Mouse (Mus musculus) ovary, postnatal 14 days (tissue): ENCODE results near the gene Pdlim1.
"Not testable (repeated sequence)": the region's sequence is repeated elsewhere in the genome, so short reads cannot be mapped to it uniquely, and the experiment has no call there.

Experiments used
- DNase-seq: peaks from one replicate; pipeline ENCODE4 v3.0.0; 2022; ENCODE audit warnings: low spot score

Pdlim1 gene

DNA sequence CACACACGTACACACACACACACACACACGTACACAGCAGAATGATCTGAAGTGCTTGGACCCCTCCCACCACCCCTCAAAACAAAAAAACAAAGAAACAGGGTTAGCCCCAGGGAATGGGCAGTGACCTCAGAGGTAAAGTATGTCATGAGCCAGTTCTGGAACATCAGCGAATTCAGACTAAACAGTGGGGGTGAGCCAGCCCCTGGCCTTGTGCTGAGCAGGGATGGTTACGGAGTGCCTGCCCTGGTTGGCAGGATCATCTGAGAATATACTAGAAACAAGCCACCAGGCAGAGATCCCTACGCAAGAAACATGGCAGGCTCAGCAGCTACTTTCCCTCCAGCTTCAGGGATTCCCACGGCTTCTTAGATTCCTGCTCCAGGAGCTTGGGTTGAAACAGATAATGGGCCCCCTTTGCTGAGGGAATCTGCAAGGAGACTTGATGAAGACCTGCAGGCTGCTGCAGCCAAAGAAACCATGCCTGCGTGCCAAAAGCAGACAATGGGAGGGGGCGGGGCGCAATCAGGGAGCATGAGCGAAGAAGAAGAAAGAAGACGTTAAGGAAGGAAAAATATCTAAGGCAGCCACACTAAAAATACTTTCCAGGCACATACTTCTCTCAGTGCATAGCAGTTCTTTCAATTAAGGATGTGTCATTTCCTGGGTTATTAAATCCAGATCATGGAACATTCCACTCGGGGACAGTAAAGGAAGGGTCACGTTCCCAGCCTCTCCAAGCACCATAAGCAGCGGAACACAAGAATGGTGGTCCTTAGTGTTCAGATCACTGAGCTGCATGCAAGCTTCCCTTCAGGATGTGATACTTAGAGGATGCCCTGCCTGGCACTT is 30.6 kb downstream of the Pdlim1 start:
- peak; percentile 24 for DNase-seq

- no peak for DNase-seq
Measured at GRCm38 (mm10) chr19:40240360-40240759, 31.3 kb downstream of the Pdlim1 start.

GRCm38 (mm10) chr19:40238175-40238850 is 33.3 kb downstream of the Pdlim1 start:
- DNase-seq, result no peak

DNA sequence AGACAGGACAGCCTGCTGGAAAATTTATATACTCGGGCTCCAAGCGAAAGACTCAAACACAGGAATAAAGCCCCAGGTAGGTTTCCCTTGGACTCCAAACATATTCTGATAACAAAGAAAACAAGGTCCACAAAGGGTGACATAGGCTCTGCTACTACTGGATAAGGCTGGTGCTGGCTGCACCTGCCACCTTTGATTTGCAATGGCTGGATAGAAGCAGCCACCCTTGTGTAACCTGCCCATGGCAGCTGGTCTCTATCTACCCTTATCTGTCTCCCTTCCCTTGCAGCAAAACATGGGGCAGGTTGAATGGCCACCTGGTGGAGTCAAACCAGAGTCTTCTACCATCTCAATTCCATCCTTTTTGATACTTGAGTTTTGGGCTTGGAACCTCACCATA is 39.1 kb downstream of the Pdlim1 start:
- DNase-seq, result no peak

- no peak for DNase-seq
Measured at GRCm38 (mm10) chr19:40231825-40232541, 39.7 kb downstream of the Pdlim1 start.

- no peak for DNase-seq
Measured at GRCm38 (mm10) chr19:40231074-40231738, 40.4 kb downstream of the Pdlim1 start.

DNA sequence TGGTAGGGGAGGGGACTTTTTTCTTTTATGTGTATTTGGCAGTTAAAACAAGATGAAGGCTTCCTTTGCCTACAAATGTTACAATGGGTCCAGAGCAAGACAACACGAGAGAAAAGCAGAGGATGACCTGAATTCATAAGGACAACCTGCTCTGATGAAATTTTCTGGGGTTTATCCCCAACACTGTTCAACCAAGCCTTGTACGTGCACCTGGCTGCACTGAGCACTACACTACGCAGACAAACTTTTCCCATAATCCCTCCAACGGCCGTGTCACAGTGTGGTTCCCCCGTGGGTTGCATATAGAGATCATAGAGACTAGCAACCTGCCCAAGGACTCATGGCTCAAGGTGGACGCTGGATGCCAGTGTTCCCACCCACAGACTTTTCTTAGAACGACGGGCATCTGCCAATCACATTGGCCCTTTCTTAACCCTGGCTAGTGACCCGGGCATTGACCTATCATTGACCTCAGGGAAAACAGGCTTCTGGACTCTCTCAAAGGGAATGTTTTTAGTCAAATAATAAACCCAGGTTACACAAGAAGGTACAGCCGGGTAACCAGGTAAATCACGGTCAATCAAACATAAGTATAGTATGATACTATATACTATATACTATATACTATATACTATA is 45.0 kb downstream of the Pdlim1 start:
- DNase-seq, result no peak

- no peak for DNase-seq
Measured at GRCm38 (mm10) chr19:40225761-40226110, 45.9 kb downstream of the Pdlim1 start.

DNA sequence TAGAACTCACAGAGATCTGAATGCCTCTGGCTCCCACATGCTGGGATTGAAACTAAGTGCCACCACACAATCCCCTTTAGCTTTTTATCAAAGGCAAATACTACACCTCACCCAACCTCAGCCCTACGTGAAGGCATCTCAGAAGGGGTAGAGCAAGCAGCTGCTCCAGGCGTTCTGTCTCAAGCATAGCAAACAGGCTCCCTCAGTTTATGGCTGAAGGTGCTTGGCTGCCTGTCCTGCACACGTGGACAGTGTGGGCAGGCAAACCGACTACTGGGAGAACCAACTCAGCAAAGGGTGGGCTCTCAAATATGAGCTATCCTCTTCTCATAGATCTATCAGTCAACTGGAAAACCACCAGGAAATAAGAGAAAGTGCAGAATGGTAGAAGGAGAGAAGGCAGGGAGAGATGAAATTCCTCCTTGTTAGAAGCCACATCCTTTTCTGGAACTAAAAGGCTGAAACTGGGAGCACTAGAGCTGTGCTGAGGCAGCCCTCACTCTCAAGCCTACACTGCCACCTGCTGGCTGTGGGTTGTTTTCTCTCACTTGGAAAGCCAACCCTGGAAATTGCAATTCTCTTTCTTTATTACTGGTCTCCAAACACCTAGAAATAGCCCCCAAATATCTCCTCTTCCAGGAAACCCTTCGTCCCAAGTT is 46.4 kb downstream of the Pdlim1 start:
- DNase-seq, result peak; percentile 69

DNA sequence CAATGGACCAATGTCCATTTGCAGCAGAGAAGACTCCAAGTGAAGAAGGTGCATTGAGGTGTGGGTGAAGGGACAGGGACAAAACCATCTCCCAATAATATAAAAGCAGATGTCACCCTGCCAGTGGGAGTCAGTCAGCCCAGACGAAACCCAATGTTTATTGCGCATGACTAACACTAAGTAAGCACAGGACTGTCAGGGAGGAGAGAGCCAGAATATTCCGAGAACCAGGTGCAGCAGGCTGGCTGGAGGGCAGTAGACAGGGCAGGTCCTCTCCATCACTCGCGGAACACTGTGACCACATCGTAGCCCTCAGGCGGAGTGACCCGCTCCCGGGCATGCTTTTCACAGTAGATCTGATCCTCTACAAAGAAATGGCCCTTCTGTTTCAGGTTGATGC is 49.3 kb downstream of the Pdlim1 start:
- not testable (repeated sequence) for DNase-seq

GRCm38 (mm10) chr19:40220878-40221277 is 50.8 kb downstream of the Pdlim1 start:
- no peak for DNase-seq

DNA sequence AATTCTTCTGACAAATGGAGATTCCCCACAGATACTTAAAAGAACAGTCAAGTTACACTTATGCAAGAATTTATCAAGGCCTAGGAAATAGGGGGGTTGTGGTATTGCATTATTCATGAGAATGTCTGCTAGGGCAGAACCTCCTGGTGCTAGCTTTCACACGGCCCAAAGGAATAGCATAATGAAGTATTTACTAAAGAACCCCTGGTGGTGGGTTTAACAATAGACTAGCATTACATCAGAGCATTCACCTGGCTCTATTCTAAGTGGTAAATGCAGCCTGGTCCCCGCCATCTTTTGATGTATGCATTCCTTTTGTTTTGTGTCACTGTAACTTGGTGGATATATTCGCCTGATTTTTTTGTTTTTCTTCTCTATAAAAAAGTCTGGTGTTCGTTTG is 68.7 kb downstream of the Pdlim1 start:
- not testable (repeated sequence) for DNase-seq

DNA sequence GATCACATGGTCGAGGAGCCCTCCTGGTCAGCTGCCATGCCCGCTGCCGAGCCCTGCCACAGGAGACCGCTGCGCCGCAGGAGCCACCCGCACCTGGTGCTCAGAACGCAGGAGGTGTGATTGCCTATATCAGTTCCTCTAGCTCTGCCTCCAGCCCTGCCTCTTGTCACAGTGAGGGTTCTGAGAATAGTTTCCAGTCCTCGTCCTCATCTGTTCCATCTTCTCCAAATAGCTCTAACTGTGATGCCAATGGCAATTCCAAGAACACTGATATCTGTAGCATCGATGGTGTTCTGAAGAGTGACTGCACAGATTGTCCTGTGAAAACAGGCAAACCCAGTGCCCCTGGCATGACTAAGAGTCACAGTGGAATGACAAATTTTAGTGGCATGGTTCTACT is 81.0 kb downstream of the Pdlim1 start:
- no peak for DNase-seq

GRCm38 (mm10) chr19:40187160-40187559 is 84.5 kb downstream of the Pdlim1 start, which contains the start of gene Cyp2c70:
Gene Cyp2c70 (minus strand): TSS chr19:40187333.
- DNase-seq, result no peak

- DNase-seq, result no peak
Measured at GRCm38 (mm10) chr19:40183600-40183999, 88.0 kb downstream of the Pdlim1 start.

- no peak for DNase-seq
Measured at GRCm38 (mm10) chr19:40178311-40178710, 93.3 kb downstream of the Pdlim1 start.
